Mouse (Mus musculus): ENCODE data around the gene BC061212.
"Not testable (repeated sequence)": the region's sequence is repeated elsewhere in the genome, so short reads cannot be mapped to it uniquely, and the experiment has no call there.

Gene BC061212

DNA sequence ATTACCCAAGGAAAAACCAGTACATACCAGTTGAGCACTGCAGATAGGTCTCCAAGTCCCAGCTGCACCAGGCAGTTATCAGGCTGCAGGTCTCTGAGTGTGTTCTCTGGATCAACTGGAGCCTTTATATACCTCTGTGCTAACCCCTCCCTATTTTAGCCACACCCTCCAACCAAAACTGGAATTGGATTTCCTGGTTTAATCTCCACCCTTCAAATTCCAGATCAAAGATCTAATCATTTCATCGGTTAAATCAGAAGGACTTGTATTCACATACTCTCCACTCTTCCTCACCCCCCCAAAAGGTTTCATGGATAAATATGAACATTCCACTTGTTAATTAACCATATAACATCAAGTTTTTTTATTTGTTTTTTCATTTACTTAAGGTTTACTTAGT, at the start of gene BC061212:
TSS of gene BC061212 (minus strand) at position 101 of the 400 bp plus-strand sequence.
- not testable (repeated sequence) for DNase-seq

- not testable (repeated sequence) for DNase-seq
Measured at GRCm38 (mm10) chr5:94076085-94076484, 5.7 kb upstream of the BC061212 start, which contains the start of gene Gm6351. TSS of gene Gm6351 (plus strand) at chr5:94076385.

Measured in thymus, postnatal 36 days (tissue).